Mouse (Mus musculus) brain, embryonic 14.5 days (tissue): Measurements from ENCODE around the gene Lrrfip2. TPM values are rescaled to one million over a fixed set of nuclear protein-coding genes. Genes with fewer than 3 reads are reported as not detected.

Source experiments
- DNase-seq: peaks from one replicate; pipeline ENCODE4 v3.0.0-alpha.2; 2011; ENCODE audit warnings: low read depth
- CTCF ChIP-seq: fragments of 200-500 bp; IDR thresholded peaks from 2 replicates; pipeline ENCODE4 v1.5.1; 2012; ENCODE audit warnings: inconsistent platforms, mild to moderate bottlenecking, moderate library complexity, borderline replicate concordance; ENCODE audit not compliant: insufficient read depth, insufficient read length; ENCODE audit errors: extremely low read depth
- POLR2A ChIP-seq: fragments of 200-500 bp; IDR thresholded peaks from 2 replicates; pipeline ENCODE4 v1.6.1; 2012; ENCODE audit warnings: mild to moderate bottlenecking, inconsistent platforms, borderline replicate concordance; ENCODE audit not compliant: poor library complexity, insufficient read depth, insufficient read length, severe bottlenecking; ENCODE audit errors: extremely low read depth
- polyA plus RNA-seq: library from polyadenylated mRNA; depleted of rRNA; stranded (reverse); fragments of >200 nt; gene quantifications from 2 replicates; pipeline ENCODE4 v1.2.3, GENCODE M21; 2012

Lrrfip2 gene
- polyA plus RNA-seq, 1 experiment = 41.3 TPM

DNA sequence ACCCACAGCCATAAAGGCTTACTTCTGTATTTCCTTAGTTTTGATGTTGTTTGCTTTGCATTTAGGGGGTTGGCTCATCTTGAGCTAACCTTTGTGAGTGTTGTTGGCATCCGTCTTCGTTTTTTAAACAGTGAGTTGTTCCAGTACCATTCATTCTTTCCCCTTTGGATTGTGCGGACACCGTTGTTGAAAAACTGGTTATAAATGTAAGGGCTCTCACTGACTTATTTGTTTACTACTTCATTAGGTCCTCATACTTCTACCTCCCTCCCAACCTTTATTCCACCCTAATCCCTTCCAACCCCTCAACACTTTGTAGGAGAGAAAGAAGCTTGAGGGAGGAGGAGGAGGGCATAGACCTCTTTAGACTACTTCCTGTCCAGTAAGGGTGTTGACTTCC lies 80.3 kb downstream of the Lrrfip2 start:
- TF ChIP-seq CTCF = no peak
- no peak for DNase-seq

DNA sequence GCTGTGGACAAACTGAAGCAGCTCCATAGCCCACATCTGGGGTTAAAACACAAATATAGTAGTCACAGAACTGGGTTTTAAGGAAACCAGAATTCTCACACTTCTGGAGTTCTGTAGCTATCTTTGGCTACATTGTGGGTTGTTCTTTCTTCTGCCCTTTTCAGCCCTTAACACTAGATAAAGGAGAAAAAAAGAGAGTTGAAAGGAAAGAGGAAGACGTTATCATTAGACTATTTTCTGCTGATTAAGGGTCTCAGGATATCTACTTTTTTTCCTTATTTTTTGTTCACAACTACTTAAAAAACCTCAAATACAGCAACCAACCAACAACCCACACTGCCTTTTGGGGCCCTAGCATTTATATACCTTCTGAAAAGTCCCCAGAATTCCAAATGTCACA lies 80.9 kb downstream of the Lrrfip2 start:
- TF ChIP-seq POLR2A (no peak), CTCF (no peak)
- no peak for DNase-seq

DNA sequence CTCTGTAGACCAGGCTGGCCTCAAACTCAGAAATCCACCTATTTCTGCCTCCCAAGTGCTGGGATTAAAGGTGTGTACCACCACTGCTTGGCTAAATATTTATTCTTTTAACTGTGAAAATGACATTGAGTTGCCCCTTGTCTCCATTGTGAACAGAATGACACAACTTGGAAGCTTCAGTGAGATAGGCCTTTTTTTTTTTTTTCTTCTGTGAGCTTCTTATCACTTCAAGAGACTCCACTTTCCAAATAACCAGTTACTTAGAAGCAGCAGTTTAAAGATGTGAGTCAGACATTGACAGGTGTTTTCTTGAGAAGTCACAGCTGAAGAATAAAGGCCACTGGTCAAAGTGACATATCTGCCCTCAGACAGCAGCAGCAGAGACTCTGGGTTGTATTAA lies 82.8 kb downstream of the Lrrfip2 start:
- TF ChIP-seq CTCF (no peak), POLR2A (no peak)
- DNase-seq = no peak

DNA sequence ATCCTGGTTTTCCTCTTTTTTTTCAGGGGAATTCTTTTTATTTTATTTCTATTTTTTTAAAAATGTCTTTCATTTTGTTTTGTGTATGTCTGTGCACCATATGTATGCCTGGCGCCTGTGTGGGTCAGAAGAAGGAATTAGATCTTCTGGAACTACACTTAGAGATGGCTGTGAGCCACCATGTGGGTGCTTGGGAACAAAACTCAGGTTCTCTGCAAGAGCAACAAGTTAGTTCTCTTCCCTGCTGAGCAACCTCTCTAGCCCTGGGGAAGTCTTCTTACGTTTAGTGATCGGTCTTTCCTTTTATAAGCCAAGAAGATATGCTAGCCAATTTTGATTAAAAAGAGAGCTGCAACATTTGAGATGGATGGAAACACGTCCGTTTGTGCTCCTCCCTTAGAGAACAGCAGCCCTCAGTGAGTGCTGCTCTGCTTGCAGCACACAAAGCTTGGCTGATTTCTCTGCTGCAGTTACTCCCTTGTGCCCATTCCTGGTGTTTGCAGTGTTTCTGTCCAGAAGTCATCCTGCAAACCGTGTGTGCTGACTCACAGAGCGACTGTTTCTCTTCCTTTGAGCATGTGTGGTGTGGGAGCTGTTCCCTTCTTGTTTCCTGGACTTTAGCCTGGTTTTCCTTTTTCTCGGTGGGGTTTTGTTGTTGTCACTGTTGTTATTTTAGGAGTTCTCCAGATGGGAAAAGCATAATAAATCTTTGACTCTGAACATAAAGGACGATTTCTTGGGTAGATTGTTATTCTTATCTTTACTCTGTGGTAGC lies 87.4 kb downstream of the Lrrfip2 start:
- DNase-seq = peak; percentile 4

DNA sequence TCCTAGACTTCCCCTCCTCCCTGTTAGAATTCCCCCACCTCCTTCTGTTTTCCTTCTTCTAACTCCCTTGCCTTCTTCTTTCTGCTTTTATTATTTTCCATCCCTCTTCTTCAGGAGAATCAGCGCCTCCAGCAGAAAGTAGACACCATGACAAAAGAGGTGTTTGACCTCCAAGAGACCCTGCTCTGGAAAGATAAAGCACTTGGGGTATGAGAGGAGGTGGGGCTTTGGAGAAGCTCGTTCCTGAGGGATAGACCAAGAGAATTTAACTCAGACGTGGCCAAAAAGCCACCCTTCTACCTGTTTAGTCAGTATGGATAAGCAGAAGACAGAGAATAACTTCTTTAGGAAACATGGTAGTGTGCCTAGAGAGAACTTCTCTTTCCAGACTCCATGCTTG lies 90.3 kb downstream of the Lrrfip2 start:
- no peak for DNase-seq
- no peak for TF ChIP-seq CTCF
- no peak for TF ChIP-seq POLR2A

More for the DNA sequence above, 87.4 kb downstream of the Lrrfip2 start:
- TF ChIP-seq POLR2A (no peak), CTCF (no peak)

DNA sequence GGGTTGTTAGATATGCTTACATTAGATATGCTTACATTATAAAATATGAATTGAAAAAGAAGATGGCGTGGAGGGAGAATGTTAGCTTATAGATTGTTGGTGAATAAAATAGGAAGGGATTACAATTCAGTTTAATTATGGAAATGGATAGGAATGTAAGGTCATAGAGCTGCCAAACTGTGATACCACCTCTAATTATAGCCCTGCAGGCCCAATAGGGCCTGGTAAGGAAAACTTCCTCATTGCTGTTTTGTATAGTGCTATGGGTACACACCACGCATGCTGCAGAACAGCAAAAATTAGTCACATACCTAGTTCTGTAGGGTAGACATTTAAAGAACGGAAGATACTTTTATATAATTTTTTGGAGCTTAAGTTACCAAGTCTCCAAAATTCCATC lies 90.8 kb downstream of the Lrrfip2 start:
- no peak for TF ChIP-seq POLR2A
- no peak for DNase-seq

DNA sequence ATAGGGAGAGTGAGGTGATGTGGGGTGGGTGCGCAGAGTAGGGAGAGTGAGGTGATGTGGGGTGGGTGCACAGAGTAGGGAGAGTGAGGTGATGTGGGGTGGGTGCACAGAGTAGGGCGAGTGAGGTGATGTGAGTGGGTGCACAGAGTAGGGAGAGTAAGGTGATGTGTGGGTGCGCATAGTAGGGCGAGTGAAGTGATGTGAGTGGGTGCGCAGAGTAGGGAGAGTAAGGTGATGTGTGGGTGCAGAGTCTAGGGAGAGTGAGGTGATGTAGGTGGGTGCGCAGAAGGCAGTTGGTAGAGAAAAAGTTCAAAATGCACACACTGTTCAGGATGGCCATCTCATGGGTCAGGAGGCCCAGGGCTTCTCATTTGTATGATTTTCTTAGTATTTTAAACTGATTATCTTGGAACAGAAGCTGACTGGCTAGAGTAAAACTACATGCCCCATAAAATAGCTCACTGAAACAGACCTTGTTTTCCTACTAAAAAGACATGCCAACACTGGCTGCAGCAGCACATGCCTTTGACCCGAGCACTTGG lies 91.8 kb downstream of the Lrrfip2 start:
- no peak for TF ChIP-seq CTCF
- no peak for TF ChIP-seq POLR2A
- DNase-seq = no peak

DNA sequence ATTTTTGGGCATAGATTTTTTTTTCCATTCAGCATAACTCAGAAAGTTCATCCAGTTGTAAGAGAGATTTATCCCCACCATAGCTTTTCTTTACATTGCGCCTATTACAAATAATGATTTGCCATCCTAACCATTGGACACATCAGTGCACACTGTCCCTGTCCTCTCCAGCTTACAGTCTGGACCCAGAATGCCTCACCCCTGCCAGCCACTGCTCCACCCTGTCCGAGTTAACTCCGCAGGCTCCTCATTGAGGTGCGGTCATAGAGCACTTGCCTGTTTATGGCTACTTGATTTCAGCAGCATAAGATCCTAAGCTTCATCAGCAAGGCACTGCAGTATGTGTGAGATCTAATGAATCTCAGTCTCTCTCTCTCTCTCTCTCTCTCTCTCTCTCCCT lies 93.0 kb downstream of the Lrrfip2 start:
- DNase-seq = no peak
- TF ChIP-seq CTCF (no peak), POLR2A (no peak)

DNA sequence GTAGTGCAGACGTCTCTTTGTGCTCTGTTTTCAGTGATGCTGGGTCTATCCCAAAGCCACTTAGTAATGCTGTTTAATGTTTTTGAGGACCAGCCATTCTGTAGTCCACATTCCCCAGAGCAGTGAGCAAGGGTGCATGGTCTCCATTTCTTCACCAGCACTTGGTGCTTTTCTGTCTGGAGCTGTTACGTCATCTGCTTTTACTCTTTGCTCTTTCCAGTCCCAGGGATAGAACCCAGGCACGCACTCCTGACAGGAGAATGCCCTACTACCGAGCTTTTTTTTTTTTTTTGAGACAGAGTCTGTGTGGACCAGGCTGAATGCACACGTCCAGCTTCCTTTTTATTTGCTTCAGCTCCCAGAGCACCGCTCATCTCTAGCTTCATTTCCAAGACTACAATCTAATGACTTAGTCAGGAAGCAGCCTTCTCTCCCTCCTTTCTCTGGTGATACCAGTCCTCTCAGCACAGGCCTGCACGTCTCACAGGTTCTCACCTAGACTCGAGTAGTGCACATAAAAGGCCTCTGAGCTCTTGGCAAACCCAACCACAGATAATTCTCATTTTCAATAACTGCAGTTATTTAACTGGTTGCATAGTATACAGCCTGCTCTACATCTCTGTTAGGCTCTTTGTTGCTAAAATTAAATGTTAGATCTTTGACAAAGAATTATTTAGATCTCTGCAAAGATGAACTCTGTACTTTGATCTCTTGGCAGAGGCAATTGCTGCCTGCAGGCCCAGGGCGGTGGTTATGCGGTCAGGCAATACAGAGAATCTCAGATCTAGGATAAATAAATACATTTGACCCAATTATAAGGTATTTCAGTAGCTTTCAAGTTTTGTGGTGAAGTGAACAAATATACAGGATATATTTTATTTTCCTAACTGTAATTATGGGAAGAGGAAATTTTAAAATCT lies 94.0 kb downstream of the Lrrfip2 start:
- TF ChIP-seq CTCF = no peak
- no peak for DNase-seq

DNA sequence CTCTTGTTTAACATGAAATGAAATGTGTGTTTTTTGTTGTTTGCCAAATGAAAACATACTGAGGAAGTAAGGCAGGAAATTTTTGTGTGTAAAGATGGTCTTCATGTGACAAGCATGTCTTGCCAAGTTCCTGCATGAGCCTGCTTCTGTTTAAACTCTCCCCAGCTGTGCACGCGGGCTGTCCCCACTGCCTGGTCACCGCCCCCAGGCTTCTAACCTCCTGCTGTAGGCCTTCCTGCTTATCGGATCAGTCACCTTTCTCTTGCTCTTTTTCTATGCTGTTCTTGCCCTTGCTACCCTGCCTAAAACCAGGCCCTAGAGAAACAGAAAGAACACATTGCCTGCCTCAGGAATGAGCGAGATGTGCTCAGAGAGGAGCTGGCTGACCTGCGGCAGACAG lies 96.1 kb downstream of the Lrrfip2 start:
- DNase-seq = peak; percentile 3
- TF ChIP-seq POLR2A = no peak
- TF ChIP-seq CTCF = no peak

DNA sequence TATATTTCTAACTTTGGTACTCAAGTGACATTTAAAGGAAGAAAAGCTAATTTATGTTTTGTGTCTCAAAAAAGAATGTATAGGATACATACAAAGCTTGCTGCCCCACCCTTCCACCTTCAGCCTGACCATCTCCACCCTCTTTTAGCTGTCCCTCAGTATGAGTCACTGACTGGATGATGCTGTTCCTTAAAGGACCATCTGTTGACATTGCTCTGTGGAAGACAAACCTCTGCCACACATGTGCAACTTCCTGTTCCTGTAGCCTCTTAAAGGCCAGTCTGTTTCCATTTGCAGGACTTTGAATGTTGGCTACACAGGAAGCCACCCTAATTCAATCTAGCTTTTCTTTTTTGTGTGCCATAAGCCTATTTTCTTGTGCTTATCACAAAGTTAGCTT lies 99.0 kb downstream of the Lrrfip2 start:
- TF ChIP-seq CTCF = no peak
- no peak for TF ChIP-seq POLR2A
- DNase-seq = no peak
